Mouse (Mus musculus): Measurements from ENCODE around the gene Tob2.

Tob2 gene

DNA sequence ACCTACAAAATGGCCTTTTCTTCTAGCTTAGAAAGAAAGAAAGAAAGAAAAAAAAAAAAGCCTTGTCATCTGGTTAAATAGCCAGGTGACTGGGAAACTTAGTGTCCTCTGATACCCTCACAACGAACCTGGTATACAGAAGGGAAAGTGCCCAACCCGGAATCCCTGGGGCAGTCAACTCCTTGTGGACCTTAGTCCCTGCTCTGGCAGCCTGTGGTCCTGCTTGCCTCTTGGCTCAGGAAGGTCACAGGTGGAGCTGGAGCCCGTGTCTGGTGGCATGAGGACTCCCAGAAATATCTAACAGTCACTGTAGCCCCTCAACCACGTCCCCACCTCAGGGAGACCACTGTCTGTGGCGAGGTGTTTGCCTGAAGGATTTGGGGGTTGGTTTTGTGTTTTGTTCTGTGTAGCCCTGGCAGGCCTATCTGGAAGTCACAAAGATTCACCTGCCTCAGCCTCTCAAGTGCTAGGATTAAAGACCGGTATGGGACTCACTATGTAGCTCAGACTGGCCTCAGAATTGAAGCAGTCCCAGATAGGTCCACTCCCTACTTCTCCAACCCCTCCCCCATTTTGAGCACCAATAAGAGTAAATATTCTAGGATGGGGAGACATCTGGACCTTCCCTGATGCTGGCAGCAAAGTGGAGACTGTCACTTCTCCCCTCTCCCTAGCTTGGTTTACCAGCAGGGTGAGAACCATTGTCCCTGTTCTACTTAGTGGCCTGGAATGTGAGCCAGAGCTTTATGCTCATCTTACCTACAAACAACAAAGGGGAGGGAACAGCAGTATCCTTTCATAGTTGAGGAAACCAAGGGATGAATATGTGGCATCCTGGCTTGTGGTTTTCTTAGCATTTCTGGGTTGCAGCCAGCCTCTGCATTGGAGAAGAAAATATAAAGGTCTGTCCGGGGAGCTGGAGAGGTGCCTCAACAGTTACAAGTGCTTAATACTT is 21.4 kb downstream of the Tob2 start:
- peak; percentile 49 to 87 for DNase-seq

GRCm38 (mm10) chr15:81836124-81836821 is 22.3 kb downstream of the Tob2 start:
- peak; percentile 91 to 99 for DNase-seq

- peak; percentile 67 to 87 for DNase-seq
These were observed 23.4 kb downstream of the Tob2 start for GRCm38 (mm10) chr15:81835007-81835880.

- peak in 1 of 2 experiments; percentile 84 for DNase-seq
These were observed 24.3 kb downstream of the Tob2 start for GRCm38 (mm10) chr15:81834171-81834841.

DNA sequence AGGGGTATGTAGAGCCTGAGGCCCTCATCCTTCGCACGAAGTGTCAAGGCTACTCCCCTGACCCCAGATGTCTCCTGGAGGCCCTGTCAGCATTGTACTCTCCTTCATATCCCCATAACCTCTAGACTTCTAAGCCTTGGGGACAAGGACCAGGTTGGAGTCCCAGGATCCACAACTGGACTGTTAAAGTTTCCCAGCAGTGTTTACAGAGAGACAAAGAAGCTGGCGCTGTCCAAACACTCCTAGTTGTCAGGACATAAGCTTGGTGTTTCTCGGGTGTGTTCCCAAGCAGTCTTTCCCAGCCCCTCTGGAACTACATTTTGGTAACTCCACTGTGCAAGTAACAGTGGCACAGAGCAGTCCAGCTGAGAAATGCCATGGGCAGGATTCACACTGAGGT is 25.1 kb downstream of the Tob2 start:
- no peak for DNase-seq

GRCm38 (mm10) chr15:81832219-81832618 is 26.4 kb downstream of the Tob2 start:
- DNase-seq, result peak; percentile 59 to 85

DNA sequence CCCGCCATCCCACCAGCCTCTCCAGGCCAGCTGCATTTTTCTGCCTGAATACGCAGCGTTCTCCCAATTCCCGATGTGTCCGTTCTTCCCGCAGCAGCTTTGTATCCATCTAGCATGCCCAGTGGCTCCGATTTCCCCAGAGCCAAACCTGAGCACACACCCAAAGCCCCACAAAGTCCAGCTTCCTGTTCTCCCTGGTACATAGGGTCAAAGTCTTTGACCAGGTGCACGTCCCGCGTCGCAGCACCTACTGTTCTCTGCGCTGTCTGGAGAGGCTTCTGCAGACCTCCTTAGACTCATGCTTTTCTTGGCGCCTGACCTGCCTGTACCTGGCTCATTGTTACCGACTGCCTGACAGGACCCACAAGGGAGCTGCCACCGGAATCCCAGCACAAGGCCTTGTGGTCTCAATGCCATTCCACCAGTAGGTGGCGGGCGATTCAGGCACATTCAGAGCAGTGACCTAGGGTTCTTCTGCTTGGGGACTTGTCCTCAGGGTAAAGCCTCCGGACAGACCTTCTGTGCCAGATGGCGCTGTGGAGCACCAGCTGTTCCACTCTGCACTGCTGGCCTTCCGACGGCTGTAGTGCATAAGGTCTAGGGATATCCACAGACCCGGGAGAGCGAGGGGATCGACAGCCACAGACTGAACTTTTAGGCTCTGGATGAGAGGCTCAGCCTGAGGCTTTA is 27.3 kb downstream of the Tob2 start:
- peak; percentile 96 to 97 for DNase-seq

- DNase-seq, result no peak
These were observed 28.1 kb downstream of the Tob2 start for GRCm38 (mm10) chr15:81830530-81830929.

DNA sequence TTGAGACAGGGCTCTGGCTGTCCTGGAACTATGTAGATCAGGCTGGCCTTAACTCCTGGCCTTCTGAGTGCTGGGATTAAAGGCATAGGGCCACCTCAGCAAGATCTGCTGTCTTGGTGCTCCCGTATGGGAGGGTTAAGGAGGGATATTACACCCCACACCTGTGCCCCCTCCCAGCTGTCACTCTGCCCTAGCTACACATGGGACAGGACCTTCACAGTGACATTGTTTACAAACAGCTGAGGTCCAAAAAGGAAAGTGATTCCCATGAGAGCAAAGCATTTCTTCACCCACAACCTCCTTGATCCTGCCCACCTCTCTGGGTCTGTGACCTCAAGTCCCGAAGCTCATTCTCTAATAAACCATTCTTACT is 29.4 kb downstream of the Tob2 start:
- DNase-seq, result no peak

- no peak for DNase-seq
These were observed 30.0 kb downstream of the Tob2 start for GRCm38 (mm10) chr15:81828426-81829207.

DNA sequence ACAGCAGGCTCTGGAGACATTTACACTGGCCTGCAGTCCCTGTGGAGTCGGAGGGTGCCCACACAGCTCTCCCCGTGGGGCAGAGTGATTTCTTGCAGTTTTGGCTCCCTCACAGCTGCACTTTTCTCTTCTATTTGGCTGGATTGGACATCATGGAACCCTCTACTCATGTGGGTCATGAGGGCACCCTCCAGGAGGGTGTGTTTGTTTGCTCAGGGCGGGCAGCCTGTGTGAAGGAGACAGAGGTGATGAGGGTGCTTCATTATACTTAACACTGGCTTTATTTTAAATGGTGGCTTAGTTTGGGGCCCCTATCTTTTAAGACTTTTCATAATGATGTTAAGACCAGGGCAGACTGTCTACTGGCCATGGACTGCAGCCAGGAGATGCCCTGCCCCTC is 33.8 kb downstream of the Tob2 start:
- DNase-seq, result no peak

DNA sequence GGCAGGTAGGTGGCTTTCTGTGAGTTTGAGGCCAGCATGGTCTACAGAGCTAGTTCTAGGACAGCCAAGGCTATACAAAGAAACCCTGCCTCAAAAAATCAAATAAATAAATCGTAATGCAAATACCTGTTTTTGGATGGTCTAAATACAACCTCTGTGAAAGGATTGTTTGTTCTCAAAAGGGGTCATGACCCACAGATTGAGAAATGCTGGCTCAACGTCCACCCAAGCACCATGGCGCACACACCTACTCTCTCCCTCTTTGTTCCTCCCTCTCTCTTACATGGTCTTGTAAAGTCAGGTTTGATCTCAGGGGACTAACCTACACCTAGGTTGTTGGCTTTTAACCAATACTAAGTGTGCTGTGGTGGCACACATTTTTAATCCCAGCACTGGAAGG is 36.0 kb downstream of the Tob2 start:
- DNase-seq, result no peak

DNA sequence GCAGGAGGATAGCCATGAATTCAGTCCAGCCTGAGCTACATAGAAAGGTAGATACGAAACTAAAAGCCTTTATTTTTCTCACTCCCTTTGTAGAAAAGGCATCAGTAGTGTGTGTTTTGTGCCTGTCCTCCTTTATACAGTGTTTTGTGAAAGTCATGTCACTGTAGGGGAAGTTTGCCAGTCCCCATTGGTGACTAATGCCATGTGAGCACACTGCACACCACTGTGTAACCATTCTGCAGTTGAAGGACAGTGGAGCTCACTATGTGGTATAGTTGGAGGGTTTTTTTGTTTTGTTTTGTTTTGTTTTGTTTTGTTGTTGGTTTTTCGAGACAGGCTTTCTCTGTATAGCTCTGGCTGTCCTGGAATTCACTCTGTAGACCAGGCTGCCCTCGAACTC is 40.2 kb downstream of the Tob2 start:
- no peak for DNase-seq

- DNase-seq, result peak in 1 of 2 experiments; percentile 54
These were observed 43.8 kb downstream of the Tob2 start for GRCm38 (mm10) chr15:81814716-81815370.

- DNase-seq, result peak in 1 of 2 experiments; percentile 19
These were observed 44.5 kb downstream of the Tob2 start for GRCm38 (mm10) chr15:81813986-81814705.

GRCm38 (mm10) chr15:81812696-81813631 is 45.6 kb downstream of the Tob2 start:
- DNase-seq, result no peak

- DNase-seq, result no peak
These were observed 46.3 kb downstream of the Tob2 start for GRCm38 (mm10) chr15:81812287-81812686.

GRCm38 (mm10) chr15:81811599-81811996 is 47.0 kb downstream of the Tob2 start:
- peak; percentile 78 to 92 for DNase-seq
